Mouse (Mus musculus): ENCODE measurements at regions not wholly inside any gene's neighbourhood (a gene's known extent, or its start where the extent isn't known, plus 50 kb on each side); places are given as distances from the start of the nearest gene placed in this dataset.

GRCm38 (mm10) chr14:80374290-80374689 is 390.4 kb downstream of the Olfm4 start:
- no peak overlapping the region for H3K27ac ChIP-seq (ENCODE audit: low read length)
- no peak overlapping the region for H3K9ac ChIP-seq (ENCODE audit: low read length)
- no peak for ATAC-seq (replicated peaks; ENCODE audit: extremely low read depth, insufficient read depth, low FRiP score)
- WGBS = 62% methylated on average over 1 of the region's 1 CpGs
- no peaks in the 10 kb centered on the region for H3K27me3 ChIP-seq (ENCODE audit: control insufficient read depth, insufficient read depth, low read length)
- H3K9me3 ChIP-seq (replicated peaks; ENCODE audit: control insufficient read depth, low read length) = no peaks in the 10 kb centered on the region
- H3K4me3 ChIP-seq (ENCODE audit: low read length) = no peak overlapping the region
- no peak overlapping the region for H3K4me2 ChIP-seq (ENCODE audit: low read depth, low read length)
- H3K36me3 ChIP-seq (ENCODE audit: control insufficient read depth, insufficient read depth) = no peaks in the 10 kb centered on the region
- no peaks in the 10 kb centered on the region for H3K4me1 ChIP-seq (ENCODE audit: control insufficient read depth, insufficient read depth, low read length)

- no peak overlapping the region for H3K27ac ChIP-seq (ENCODE audit: low read length)
- WGBS = 36% methylated on average over 1 of the region's 1 CpGs
- H3K4me2 ChIP-seq (ENCODE audit: low read depth, low read length) = no peak overlapping the region
- no peaks in the 10 kb centered on the region for H3K27me3 ChIP-seq (ENCODE audit: control insufficient read depth, insufficient read depth, low read length)
- H3K36me3 ChIP-seq (ENCODE audit: control insufficient read depth, insufficient read depth) = no peaks in the 10 kb centered on the region
- no peak overlapping the region for H3K9ac ChIP-seq (ENCODE audit: low read length)
- no peak for ATAC-seq (replicated peaks; ENCODE audit: extremely low read depth, insufficient read depth, low FRiP score)
- H3K4me3 ChIP-seq (ENCODE audit: low read length) = no peak overlapping the region
- H3K9me3 ChIP-seq (replicated peaks; ENCODE audit: control insufficient read depth, low read length) = no peaks in the 10 kb centered on the region
- no peaks in the 10 kb centered on the region for H3K4me1 ChIP-seq (ENCODE audit: control insufficient read depth, insufficient read depth, low read length)
Measured at GRCm38 (mm10) chr14:80377064-80377463, 393.2 kb downstream of the Olfm4 start.

DNA sequence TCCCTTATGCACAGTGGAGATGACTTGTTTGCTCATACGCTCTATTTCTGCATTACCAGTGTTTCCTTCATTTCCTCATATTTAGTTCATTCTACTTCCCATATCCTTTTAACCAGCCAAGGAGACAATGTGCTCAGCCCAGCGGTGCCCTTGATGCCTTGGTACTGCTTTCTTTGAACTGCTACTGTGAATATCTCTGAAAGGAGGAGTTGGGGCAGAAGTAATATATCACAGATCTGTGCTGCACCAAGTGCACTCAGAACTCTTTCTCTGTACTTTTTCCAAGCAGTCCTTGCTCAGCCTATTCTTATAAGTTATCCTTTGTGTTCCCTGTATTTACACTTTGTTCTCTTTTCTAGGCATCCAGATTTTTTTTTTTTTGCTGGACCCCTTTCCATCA is 407.5 kb downstream of the Olfm4 start:
- no peaks in the 10 kb centered on the region for H3K9me3 ChIP-seq (replicated peaks; ENCODE audit: control insufficient read depth, low read length)
- no peak overlapping the region for H3K27ac ChIP-seq (ENCODE audit: low read length)
- no peak overlapping the region for H3K9ac ChIP-seq (ENCODE audit: low read length)
- WGBS = 78% methylated on average over 2 of the region's 2 CpGs
- H3K4me2 ChIP-seq (ENCODE audit: low read depth, low read length) = no peak overlapping the region
- H3K36me3 ChIP-seq (ENCODE audit: control insufficient read depth, insufficient read depth) = no peaks in the 10 kb centered on the region
- no peaks in the 10 kb centered on the region for H3K4me1 ChIP-seq (ENCODE audit: control insufficient read depth, insufficient read depth, low read length)
- no peak overlapping the region for H3K4me3 ChIP-seq (ENCODE audit: low read length)
- no peaks in the 10 kb centered on the region for H3K27me3 ChIP-seq (ENCODE audit: control insufficient read depth, insufficient read depth, low read length)
- ATAC-seq (replicated peaks; ENCODE audit: extremely low read depth, insufficient read depth, low FRiP score) = no peak

DNA sequence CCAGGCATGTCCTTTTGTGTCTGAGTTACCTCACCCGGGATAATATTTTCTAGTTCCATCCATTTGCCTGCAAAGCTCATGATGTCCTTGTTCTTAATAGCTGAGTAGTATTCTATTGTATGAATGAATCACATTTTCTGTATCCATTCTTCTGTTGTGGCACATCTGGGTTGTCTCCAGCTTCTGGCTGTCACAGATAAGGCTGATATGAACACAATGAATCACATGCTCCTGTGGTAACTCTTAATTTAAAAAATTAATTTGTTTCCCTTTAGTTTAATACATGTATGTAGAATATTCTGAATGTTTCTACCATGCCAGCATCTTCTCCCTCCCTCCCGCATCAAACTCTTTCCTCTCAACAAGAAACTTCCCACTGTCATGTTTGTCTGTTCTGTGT is 424.4 kb downstream of the Olfm4 start:
- Histone ChIP-seq H3K9me3 (replicated peaks; ENCODE audit: control insufficient read depth, low read length) (0 out of 2 replicates have a peak, but pooled peaks cover 2% of the 10 kb centered on the region), H3K4me1 (ENCODE audit: control insufficient read depth, insufficient read depth, low read length) (no peaks in the 10 kb centered on the region), H3K4me3 (ENCODE audit: low read length) (no peak overlapping the region), H3K9ac (ENCODE audit: low read length) (no peak overlapping the region), H3K27me3 (ENCODE audit: control insufficient read depth, insufficient read depth, low read length) (no peaks in the 10 kb centered on the region), H3K27ac (ENCODE audit: low read length) (no peak overlapping the region), H3K36me3 (ENCODE audit: control insufficient read depth, insufficient read depth) (no peaks in the 10 kb centered on the region), H3K4me2 (ENCODE audit: low read depth, low read length) (no peak overlapping the region)
- WGBS = 78% methylated on average over 2 of the region's 2 CpGs
- ATAC-seq (replicated peaks; ENCODE audit: extremely low read depth, insufficient read depth, low FRiP score) = no peak

GRCm38 (mm10) chr14:80418810-80419325 is 435.0 kb downstream of the Olfm4 start:
- Histone ChIP-seq H3K4me2 (ENCODE audit: low read depth, low read length) (no peak overlapping the region), H3K27me3 (ENCODE audit: control insufficient read depth, insufficient read depth, low read length) (no peaks in the 10 kb centered on the region), H3K9ac (ENCODE audit: low read length) (no peak overlapping the region), H3K4me1 (ENCODE audit: control insufficient read depth, insufficient read depth, low read length) (no peaks in the 10 kb centered on the region), H3K4me3 (ENCODE audit: low read length) (no peak overlapping the region), H3K9me3 (replicated peaks; ENCODE audit: control insufficient read depth, low read length) (no peaks in the 10 kb centered on the region), H3K27ac (ENCODE audit: low read length) (no peak overlapping the region), H3K36me3 (ENCODE audit: control insufficient read depth, insufficient read depth) (no peaks in the 10 kb centered on the region)
- no peak for ATAC-seq (replicated peaks; ENCODE audit: extremely low read depth, insufficient read depth, low FRiP score)
- 77% methylated on average over 3 of the region's 3 CpGs for WGBS

- Histone ChIP-seq H3K27me3 (ENCODE audit: control insufficient read depth, insufficient read depth, low read length) (no peaks in the 10 kb centered on the region), H3K4me2 (ENCODE audit: low read depth, low read length) (no peak overlapping the region), H3K4me1 (ENCODE audit: control insufficient read depth, insufficient read depth, low read length) (no peaks in the 10 kb centered on the region), H3K9ac (ENCODE audit: low read length) (no peak overlapping the region), H3K9me3 (replicated peaks; ENCODE audit: control insufficient read depth, low read length) (no peaks in the 10 kb centered on the region), H3K27ac (ENCODE audit: low read length) (no peak overlapping the region), H3K36me3 (ENCODE audit: control insufficient read depth, insufficient read depth) (no peaks in the 10 kb centered on the region), H3K4me3 (ENCODE audit: low read length) (no peak overlapping the region)
- ATAC-seq (replicated peaks; ENCODE audit: extremely low read depth, insufficient read depth, low FRiP score) = no peak
Measured at GRCm38 (mm10) chr14:80443820-80444219, 459.9 kb downstream of the Olfm4 start.

DNA sequence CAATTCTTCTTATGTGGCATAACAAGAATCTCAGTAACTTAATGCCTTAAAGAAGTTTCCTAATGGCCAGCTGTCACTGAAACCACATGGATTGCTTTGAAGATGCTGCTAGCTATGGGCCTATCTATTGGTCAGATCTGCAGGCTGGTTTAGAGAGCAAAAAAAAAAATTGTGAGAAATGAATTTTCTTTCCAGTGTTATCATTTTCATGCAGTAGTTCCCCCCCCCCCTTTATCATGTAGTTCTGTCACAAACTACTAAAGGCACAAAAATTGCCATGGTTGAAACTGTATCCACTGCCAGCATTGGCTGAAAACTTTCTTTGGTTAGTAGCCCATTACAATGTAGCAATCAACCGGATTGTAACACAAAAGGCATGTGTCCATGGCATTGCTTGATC is 487.6 kb downstream of the Olfm4 start:
- H3K9me3 ChIP-seq (replicated peaks; ENCODE audit: control insufficient read depth, low read length) = no peaks in the 10 kb centered on the region
- no peaks in the 10 kb centered on the region for H3K27me3 ChIP-seq (ENCODE audit: control insufficient read depth, insufficient read depth, low read length)
- no peak for ATAC-seq (replicated peaks; ENCODE audit: extremely low read depth, insufficient read depth, low FRiP score)
- H3K36me3 ChIP-seq (ENCODE audit: control insufficient read depth, insufficient read depth) = no peaks in the 10 kb centered on the region
- H3K4me3 ChIP-seq (ENCODE audit: low read length) = no peak overlapping the region
- WGBS = 77% methylated on average over 1 of the region's 1 CpGs
- H3K4me2 ChIP-seq (ENCODE audit: low read depth, low read length) = no peak overlapping the region
- H3K9ac ChIP-seq (ENCODE audit: low read length) = no peak overlapping the region
- H3K4me1 ChIP-seq (ENCODE audit: control insufficient read depth, insufficient read depth, low read length) = no peaks in the 10 kb centered on the region
- no peak overlapping the region for H3K27ac ChIP-seq (ENCODE audit: low read length)

DNA sequence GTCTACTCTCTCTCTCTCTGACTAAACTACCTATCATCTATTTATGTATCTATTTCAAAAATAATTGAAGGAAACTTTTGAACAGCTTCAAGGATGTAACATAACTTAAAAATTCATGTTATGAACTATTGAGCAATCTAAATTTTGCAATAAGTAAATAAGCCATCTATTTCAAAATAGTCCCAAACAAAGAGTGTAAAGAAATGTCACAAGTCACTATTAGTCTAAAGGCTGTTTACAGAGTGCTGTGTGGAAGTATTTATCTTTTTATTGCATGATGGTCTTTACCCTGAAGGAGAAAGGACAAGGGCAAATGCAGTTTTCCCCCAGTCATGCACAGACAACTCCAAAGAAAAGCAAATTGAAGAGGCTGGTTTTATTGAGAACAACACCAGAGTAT is 496.0 kb downstream of the Olfm4 start:
- H3K9ac ChIP-seq (ENCODE audit: low read length) = no peak overlapping the region
- no peak overlapping the region for H3K27ac ChIP-seq (ENCODE audit: low read length)
- H3K36me3 ChIP-seq (ENCODE audit: control insufficient read depth, insufficient read depth) = no peaks in the 10 kb centered on the region
- H3K9me3 ChIP-seq (replicated peaks; ENCODE audit: control insufficient read depth, low read length) = no peaks in the 10 kb centered on the region
- ATAC-seq (replicated peaks; ENCODE audit: extremely low read depth, insufficient read depth, low FRiP score) = no peak
- H3K4me1 ChIP-seq (ENCODE audit: control insufficient read depth, insufficient read depth, low read length) = no peaks in the 10 kb centered on the region
- no peak overlapping the region for H3K4me3 ChIP-seq (ENCODE audit: low read length)
- H3K27me3 ChIP-seq (ENCODE audit: control insufficient read depth, insufficient read depth, low read length) = no peaks in the 10 kb centered on the region
- no peak overlapping the region for H3K4me2 ChIP-seq (ENCODE audit: low read depth, low read length)

DNA sequence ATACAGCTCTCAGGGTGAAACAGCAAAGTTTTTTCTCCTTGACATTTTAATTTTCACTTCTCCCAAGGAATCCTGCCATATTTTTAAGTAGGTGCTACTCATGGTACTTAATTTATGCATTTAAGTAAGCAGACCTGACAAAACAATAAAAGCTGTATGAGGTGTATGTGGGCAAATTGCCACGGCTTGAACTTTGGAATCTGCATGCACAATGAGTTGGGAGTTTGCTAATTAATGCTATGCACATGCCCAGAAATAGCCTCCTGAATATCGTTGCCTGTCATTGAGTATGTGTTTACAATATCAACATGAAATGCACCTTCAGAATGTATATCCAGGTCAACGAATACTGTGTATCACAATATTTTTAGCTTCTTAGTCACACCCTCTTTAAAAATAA is 498.9 kb downstream of the Olfm4 start:
- Histone ChIP-seq H3K27me3 (ENCODE audit: control insufficient read depth, insufficient read depth, low read length) (no peaks in the 10 kb centered on the region), H3K4me2 (ENCODE audit: low read depth, low read length) (no peak overlapping the region), H3K9ac (ENCODE audit: low read length) (no peak overlapping the region), H3K36me3 (ENCODE audit: control insufficient read depth, insufficient read depth) (no peaks in the 10 kb centered on the region), H3K4me1 (ENCODE audit: control insufficient read depth, insufficient read depth, low read length) (no peaks in the 10 kb centered on the region), H3K27ac (ENCODE audit: low read length) (no peak overlapping the region), H3K4me3 (ENCODE audit: low read length) (no peak overlapping the region), H3K9me3 (replicated peaks; ENCODE audit: control insufficient read depth, low read length) (no peaks in the 10 kb centered on the region)
- whole genome bisulfite sequencing = 73% methylated on average over 3 of the region's 3 CpGs
- no peak for ATAC-seq (replicated peaks; ENCODE audit: extremely low read depth, insufficient read depth, low FRiP score)

DNA sequence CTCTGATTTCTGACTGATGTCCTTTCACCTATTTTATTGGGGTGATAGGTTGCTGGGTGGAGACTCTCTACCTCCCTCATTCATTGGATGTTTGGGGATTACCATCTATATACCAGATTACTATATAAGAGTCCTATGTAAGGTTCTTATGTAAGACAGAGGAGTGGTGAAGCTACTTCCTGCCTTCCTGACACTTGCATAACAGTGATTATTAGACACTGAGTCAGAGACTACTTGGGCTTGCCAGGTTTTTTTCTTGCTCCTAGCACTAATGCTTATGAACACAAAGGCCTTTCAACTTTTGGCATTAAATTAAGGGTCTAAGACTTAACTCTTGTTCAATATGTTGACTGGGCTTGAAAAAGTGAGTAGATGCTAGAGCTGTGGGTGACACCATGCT is 500.4 kb downstream of the Olfm4 start:
- H3K4me3 ChIP-seq (ENCODE audit: low read length) = no peak overlapping the region

More for the DNA sequence above, 500.4 kb downstream of the Olfm4 start:
- H3K9ac ChIP-seq (ENCODE audit: low read length) = no peak overlapping the region
- no peaks in the 10 kb centered on the region for H3K27me3 ChIP-seq (ENCODE audit: control insufficient read depth, insufficient read depth, low read length)
- H3K4me2 ChIP-seq (ENCODE audit: low read depth, low read length) = no peak overlapping the region
- H3K36me3 ChIP-seq (ENCODE audit: control insufficient read depth, insufficient read depth) = no peaks in the 10 kb centered on the region
- H3K9me3 ChIP-seq (replicated peaks; ENCODE audit: control insufficient read depth, low read length) = no peaks in the 10 kb centered on the region
- no peak for ATAC-seq (replicated peaks; ENCODE audit: extremely low read depth, insufficient read depth, low FRiP score)
- no peaks in the 10 kb centered on the region for H3K4me1 ChIP-seq (ENCODE audit: control insufficient read depth, insufficient read depth, low read length)
- no peak overlapping the region for H3K27ac ChIP-seq (ENCODE audit: low read length)

All from heart, embryonic 16.5 days (tissue).